Mouse (Mus musculus) monocyte, adult 5-6 weeks (primary cell): ENCODE results near the gene Surf2. TPM values are rescaled to one million over a fixed set of nuclear protein-coding genes. Genes with fewer than 3 reads are reported as not detected.

Experiments used
- ATAC-seq: fragments of 153-309, 156-312 bp; replicated peaks from 2 replicates; pipeline ENCODE4 v1.8.0; 2017; ENCODE audit warnings: mild to moderate bottlenecking; ENCODE audit not compliant: low TSS enrichment, insufficient number of reproducible peaks, severe bottlenecking, poor library complexity, low FRiP score
- total RNA-seq: library from RNA; stranded (forward); fragments of 200-1000, 200-491, 200-594 nt; gene quantifications from 3 replicates; pipeline ENCODE4 v1.2.3, GENCODE M21; 2017

Surf2 gene
- total RNA-seq, 1 experiment from 2014 or later: 48.7 TPM

DNA sequence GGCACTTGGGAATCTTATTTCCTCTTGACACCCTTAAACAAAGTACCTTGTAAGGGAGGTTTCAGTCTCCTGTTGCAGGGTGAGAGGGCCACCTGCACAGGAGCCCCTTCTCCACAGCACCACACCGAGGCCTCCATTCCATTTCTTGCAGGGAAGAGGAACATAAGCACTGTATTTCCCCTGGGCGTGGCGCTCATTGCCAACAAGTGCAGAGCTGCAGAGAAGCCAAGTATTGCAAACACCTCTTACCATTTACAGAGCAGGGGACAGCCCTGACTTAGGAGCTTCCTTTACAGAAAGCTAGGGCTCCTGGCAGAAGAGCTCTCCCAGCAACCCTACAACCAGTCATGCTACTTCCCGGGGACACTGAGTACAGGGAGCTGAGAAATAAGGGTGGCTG lies 36.0 kb downstream of the Surf2 start:
- ATAC-seq: no peak

DNA sequence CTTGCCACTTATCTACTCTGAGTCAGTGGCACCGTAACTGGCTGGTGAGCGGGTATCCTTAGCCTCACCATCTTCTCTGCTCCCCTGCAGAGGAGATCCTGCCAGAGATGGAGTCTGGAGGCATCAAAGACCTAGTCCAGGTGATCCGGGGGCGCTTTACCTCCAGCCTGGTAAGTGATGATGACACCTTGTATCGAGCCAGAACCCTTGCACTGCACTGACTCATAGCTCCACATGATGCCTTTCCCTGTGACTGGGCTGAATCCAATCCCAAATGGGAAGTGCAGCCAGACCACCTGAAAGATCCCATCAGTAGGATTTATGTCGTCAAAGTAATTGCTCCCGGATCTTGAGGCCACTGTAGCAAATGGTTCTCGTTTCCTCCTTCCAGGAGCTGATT lies 36.7 kb downstream of the Surf2 start:
- ATAC-seq: no peak

DNA sequence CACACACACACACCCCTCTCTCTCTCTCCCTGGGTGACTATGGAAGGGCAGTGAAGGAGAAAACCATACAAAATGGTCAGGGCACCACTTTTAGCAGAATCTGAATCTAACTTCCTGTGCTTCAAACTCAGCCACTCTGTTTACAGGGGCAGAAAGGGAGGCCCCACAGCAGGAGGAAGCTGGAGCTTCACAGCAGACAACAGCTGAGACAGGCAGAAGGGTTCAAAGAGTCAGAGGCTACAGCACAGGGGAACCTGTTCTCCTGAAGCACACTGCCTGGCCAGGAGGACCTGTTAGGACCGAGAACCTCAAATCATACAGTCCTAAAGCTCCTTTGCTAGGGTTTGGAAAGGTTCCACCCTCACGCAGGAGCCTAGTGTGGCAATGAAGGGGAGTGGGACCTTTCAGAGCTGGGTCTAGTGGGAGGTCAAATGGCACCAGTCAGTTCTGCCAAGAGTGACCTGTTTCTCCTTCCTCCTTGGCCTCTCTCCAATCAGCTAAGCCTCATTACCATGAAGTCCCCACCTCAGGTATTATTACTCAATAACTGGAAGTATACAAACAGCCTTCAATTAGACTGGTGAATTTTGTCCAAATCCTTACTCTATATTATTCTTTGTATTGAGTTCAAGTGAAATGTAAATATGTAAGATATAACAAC lies 38.7 kb downstream of the Surf2 start:
- no peak for ATAC-seq

DNA sequence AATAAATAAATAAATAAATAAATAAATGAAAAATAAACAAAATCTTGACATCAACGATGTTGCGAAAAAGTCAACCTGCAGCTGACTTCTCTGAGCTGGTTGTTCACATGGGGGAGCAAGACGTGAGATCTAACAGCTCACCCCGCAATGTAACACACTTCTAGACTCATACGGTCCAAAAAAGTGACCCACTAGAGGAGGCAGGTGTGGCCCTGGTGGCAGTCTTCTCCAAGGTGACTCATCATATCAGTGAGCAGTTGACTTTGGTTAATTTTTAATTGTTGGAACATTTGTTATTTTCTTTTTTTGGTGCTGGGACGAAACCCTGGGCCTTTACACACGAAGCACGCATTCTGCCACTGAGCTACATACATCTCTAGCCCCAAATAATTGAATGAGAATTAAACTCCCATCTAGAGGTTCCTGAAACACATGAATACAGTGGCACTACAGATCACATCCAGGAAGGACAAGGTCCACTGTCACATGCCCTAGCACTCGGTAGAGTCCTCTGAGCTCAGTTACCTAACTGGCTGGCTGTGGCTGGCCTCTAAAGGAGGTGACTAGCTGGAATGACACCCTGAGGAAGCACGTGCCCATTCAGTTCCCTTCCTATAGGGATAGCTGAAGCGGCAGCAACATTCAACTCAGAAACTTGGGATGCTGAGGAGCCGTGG lies 40.8 kb downstream of the Surf2 start:
- ATAC-seq: no peak

DNA sequence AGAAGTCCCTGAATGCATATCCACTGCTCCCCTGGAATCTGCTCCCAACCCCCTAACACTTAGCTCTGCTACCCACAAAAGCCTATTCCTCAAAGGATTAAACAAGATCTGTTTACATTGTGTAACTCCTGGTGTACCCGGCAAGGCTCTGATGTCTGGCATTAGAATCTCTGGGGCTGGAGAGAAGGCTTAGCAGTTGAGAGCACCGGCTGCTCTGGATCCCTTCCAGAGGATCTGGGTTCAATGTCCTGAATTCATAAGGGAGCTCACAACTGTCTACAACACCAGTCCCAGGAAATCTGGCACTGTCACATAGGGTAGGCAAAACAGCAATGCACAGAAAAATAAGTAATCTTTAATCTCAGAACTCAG lies 41.3 kb downstream of the Surf2 start:
- ATAC-seq: no peak

DNA sequence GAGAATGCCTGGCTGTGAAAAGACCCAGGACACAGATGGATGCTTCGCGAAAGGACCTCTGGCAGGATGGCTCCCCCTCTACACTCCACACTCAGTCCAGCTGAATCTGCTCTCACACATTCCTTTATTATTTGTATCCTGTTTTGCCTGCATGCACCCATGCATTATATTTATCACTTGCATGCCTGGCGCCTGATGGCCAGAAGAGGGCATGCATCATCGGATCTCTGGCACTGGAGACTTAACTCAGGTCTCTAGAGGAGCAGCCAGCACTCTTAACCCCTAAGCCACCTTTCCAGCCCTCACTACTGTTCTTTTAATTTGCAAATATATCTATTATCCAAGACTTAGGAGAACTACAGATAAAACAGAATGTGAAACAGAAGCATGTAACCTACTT lies 44.6 kb downstream of the Surf2 start:
- no peak for ATAC-seq

DNA sequence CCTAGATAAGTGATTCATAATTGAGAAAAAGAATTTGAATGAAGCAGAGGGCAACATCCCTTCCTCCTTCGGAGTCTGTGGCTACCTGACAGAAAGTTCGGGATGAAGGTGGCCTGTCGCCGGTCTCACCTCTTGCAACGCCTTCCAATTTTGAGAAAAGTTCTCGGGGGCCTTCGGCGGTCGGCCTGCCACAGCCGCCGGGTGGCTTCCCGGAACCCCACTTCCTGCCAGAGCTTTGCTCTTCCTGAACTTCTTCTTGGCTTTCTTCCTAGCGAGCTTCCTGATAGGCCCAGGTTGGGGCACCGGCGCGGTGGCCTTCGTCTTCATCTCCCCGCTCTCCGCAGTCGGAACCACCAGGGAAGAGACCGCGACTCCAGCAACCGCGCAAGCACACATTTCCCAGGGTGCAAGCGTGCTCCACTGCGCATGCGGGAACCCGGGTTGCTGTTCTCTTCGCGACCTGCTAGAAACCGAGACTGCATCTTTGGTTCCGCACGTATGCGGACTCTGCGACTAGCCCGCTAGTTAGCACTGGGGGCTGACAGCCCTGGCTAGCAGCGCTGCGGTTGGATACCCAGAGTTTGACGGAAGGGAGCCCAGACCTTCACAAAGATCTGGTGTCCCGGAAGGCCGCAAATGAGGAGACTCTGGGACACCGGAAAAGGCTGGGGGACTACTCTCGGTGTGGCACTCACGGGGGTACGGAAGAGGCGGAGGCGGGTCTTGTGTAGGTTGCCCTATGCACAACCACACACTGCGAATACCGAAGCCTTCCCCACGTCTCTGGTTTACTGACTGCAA lies 48.0 kb downstream of the Surf2 start, which contains the start of gene Rexo4:
Gene Rexo4, minus strand, starts transcription at position 464 of the 801 bp plus-strand sequence.
- peak; percentile 94 for ATAC-seq

DNA sequence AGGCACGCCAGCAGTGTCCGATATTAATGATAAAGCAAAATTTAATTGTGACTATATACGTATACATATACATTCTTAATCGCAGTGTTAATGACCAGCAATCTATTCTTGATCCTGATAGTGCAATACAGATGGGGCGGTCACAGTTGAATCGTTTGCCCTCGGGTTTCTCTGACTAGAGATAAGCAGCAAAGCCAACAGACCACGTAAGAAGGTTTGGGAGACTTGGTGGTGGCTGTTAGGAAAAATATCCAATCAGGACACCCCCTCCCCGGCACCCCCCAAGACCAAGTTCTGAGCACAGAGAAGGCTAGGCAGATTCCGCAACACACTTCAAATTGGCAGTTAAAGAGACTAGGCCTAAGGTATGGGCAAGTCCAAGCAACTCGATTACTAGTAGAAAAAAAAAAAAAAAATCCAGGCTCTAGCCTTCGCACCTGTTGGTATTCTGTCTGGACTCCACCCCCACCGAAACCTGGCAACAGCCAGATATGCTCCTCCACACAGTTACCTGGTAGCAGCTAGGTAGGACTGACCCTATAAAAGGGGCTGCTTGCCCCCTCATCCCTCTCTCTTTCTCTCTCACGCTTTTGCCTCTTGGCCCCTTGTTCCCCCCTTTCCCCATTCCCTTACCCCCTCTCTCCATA lies 48.7 kb downstream of the Surf2 start:
- no peak for ATAC-seq

DNA sequence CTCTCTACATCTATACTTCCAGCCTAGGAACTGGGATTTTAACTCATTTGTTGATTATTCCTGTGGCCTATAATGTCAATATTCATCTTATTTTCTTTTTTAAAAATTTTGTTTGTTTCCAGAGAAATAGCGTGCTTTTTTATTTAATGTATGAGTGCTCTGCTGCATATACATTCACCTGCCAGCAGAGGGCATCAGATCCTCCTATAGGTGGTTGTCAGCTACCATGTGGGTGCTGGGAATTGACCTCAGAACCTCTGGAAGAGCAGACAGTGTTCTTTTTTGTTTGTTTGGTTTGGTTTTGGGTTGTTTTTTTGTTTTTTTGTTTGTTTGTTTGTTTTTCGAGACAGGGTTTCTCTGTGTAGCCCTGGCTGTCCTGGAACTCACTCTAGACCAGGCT lies 51.1 kb downstream of the Surf2 start:
- no peak for ATAC-seq

Other genes starting within 250 kb of the Surf2 start
- 1.3 TPM in 1 of 3 replicates, not detected in the others for gene Lcn4, start 245.1 kb upstream of the Surf2 start, total RNA-seq
- not detected in 3 replicates for gene Abo, start 51.4 kb upstream of the Surf2 start, total RNA-seq
- 40.7 to 45.0 TPM (median 41.6 TPM) in 3 replicates for gene Surf6, start 13.5 kb upstream of the Surf2 start, total RNA-seq
- gene Med22, start 5.7 kb upstream of the Surf2 start, total RNA-seq: 9.1 to 14.0 TPM (median 13.6 TPM) in 3 replicates
- gene Rpl7a, start 5.6 kb upstream of the Surf2 start, total RNA-seq: 929 to 1,174 TPM (median 1,019 TPM) in 3 replicates
- 60.1 to 86.2 TPM (median 60.4 TPM) in 3 replicates for gene Surf1, start 163 bp downstream of the Surf2 start, total RNA-seq
- 69.0 to 90.1 TPM (median 80.5 TPM) in 3 replicates for gene Surf4, start 17.6 kb downstream of the Surf2 start, total RNA-seq
- not detected in 3 replicates for gene Stkld1, start 17.7 kb downstream of the Surf2 start, total RNA-seq
- gene Rexo4, start 48.0 kb downstream of the Surf2 start, total RNA-seq: 49.0 to 99.1 TPM (median 49.2 TPM) in 3 replicates
- 0.57 TPM in 1 of 3 replicates, not detected in the others for gene Adamts13, start 57.0 kb downstream of the Surf2 start, total RNA-seq
- gene Cacfd1, start 93.6 kb downstream of the Surf2 start, total RNA-seq: 9.2 to 22.9 TPM (median 11.8 TPM) in 3 replicates
- 41.1 to 70.7 TPM (median 48.4 TPM) in 3 replicates for gene Slc2a6, start 111.6 kb downstream of the Surf2 start, total RNA-seq
- gene Mymk, start 155.8 kb downstream of the Surf2 start, total RNA-seq: not detected in 3 replicates
- gene Adamtsl2, start 163.0 kb downstream of the Surf2 start, total RNA-seq: not detected in 3 replicates
- not detected in 3 replicates for gene Fam163b, start 226.1 kb downstream of the Surf2 start, total RNA-seq
- not detected in 3 replicates for gene Dbh, start 248.9 kb downstream of the Surf2 start, total RNA-seq